22 mouse cellular contexts compared by ENCODE assay signal in the genomic region with DNA sequence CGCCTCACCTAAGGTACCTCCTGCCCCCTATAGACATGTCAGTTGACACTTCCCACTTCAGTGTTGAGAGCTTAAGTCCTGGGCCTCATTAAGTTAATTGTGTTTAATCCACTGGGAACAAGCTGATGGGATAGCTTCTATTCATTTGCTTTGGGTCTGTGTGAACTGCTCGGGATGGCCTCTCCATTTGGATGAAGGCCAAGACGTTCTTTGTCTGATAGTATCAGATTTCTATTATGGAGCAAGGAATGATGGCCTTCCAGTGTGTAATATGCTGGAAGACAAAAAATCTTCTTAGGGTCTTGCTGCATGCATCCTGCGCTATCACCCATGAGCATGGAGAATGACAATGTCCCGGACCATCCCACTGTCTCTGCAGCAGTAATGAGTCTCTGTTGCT.
"Had no signal": no experiment of that assay in that cellular context is flagged by ENCODE, and none has a peak within 500 bp of the region (broad histone marks: within the 10 kb centered on the region; RNA-seq: fewer than 3 reads in every experiment).

No protein-coding gene starts in this region.

- H3K4me3 ChIP-seq: layer of hippocampus, adult 2 months; limb, embryonic 10.5 days; limb, embryonic 13.5 days; liver, embryonic 12.5 days; liver, embryonic 15.5 days; megakaryocyte, embryonic 14.5 days; midbrain, embryonic 10.5 days; midbrain, embryonic 13.5 days; neural tube, embryonic 12.5 days; neural tube, embryonic 15.5 days had no signal

- H3K27me3 ChIP-seq: limb, embryonic 13.5 days; liver, embryonic 12.5 days; liver, embryonic 15.5 days; megakaryocyte, embryonic 14.5 days; neural tube, embryonic 12.5 days; neural tube, embryonic 15.5 days had no signal

- H3K9me3 ChIP-seq: limb, embryonic 10.5 days; limb, embryonic 13.5 days; liver, embryonic 15.5 days; midbrain, embryonic 13.5 days; neural tube, embryonic 12.5 days; neural tube, embryonic 15.5 days had no signal

- ATAC-seq: intestine, postnatal 0 days; liver, embryonic 12.5 days; midbrain, embryonic 13.5 days had no signal

- H3K9ac ChIP-seq: limb, embryonic 13.5 days; liver, embryonic 12.5 days; liver, embryonic 15.5 days; midbrain, embryonic 13.5 days; neural tube, embryonic 12.5 days; neural tube, embryonic 15.5 days had no signal

- H3K4me2 ChIP-seq: limb, embryonic 13.5 days; liver, embryonic 12.5 days; liver, embryonic 15.5 days; midbrain, embryonic 13.5 days; neural tube, embryonic 12.5 days; neural tube, embryonic 15.5 days had no signal

- H3K36me3 ChIP-seq: limb, embryonic 13.5 days; liver, embryonic 12.5 days; liver, embryonic 15.5 days; midbrain, embryonic 13.5 days; neural tube, embryonic 12.5 days; neural tube, embryonic 15.5 days had no signal

- H3K4me1 ChIP-seq: liver, embryonic 12.5 days; liver, embryonic 15.5 days; megakaryocyte, embryonic 14.5 days; neural tube, embryonic 12.5 days had no signal

- DNase-seq: kidney, adult 2 months; kidney, postnatal 25 days; layer of hippocampus, adult 9-11 months; liver; lung, adult 18-20 months; lung, postnatal 10 days; right cerebral cortex, adult 18-20 months; right cerebral cortex, postnatal 14 days; right cerebral cortex, postnatal 4 days; thymus, postnatal 25 days had no signal

- H3K27ac ChIP-seq: kidney, postnatal 0 days; layer of hippocampus, adult 2 months; limb, embryonic 10.5 days; limb, embryonic 13.5 days; liver, embryonic 12.5 days; liver, embryonic 15.5 days; midbrain, embryonic 10.5 days; midbrain, embryonic 13.5 days; neural tube, embryonic 12.5 days; neural tube, embryonic 15.5 days had no signal
